Mouse (Mus musculus) intestine, embryonic 14.5 days (tissue): ENCODE results near the gene Mcpt8. TPM values are rescaled to one million over a fixed set of nuclear protein-coding genes. Genes with fewer than 3 reads are reported as not detected.
"Not testable (repeated sequence)": the region's sequence is repeated elsewhere in the genome, so short reads cannot be mapped to it uniquely, and the experiment has no call there.

Experiments
- ATAC-seq: fragments of 200-750 bp; cut with Nextera tagmentation; replicated peaks from 2 replicates; pipeline ENCODE4 v1.8.0; 2017; ENCODE audit warnings: low read depth, moderate number of reproducible peaks, moderate TSS enrichment, moderate library complexity; ENCODE audit not compliant: low FRiP score, low TSS enrichment
- DNase-seq: peaks from one replicate; pipeline ENCODE4 v3.0.0-alpha.2; 2018; ENCODE audit warnings: low spot score
- H3K27ac ChIP-seq: fragments of 300-500 bp; sonication (generic); 2 replicates; pipeline ENCODE4 v1.5.1; 2014; ENCODE audit warnings: low read depth, mild to moderate bottlenecking, control low read depth
- H3K27me3 ChIP-seq: fragments of 300-500 bp; sonication (generic); replicated peaks from 2 replicates; pipeline ENCODE4 v1.6.1; 2014; ENCODE audit warnings: low read length, control low read depth; ENCODE audit not compliant: control insufficient read depth, insufficient read depth
- H3K36me3 ChIP-seq: fragments of 300-500 bp; sonication (generic); 2 replicates; pipeline ENCODE4 v1.6.1; 2014; ENCODE audit warnings: low read length, control low read depth; ENCODE audit not compliant: control insufficient read depth, insufficient read depth
- H3K4me1 ChIP-seq: fragments of 300-500 bp; sonication (generic); replicated peaks from 2 replicates; pipeline ENCODE4 v1.6.1; 2014; ENCODE audit warnings: low read length, control low read depth, mixed read lengths; ENCODE audit not compliant: control insufficient read depth, insufficient read depth
- H3K4me2 ChIP-seq: fragments of 300-500 bp; sonication (generic); 2 replicates; pipeline ENCODE4 v1.6.1; 2014; ENCODE audit warnings: low read length
- H3K4me3 ChIP-seq: fragments of 300-500 bp; sonication (generic); 2 replicates; pipeline ENCODE4 v1.5.1; 2014; ENCODE audit warnings: low read depth, low read length, control low read depth, mixed read lengths
- H3K9ac ChIP-seq: fragments of 300-500 bp; sonication (generic); 2 replicates; pipeline ENCODE4 v1.6.1; 2014; ENCODE audit warnings: mild to moderate bottlenecking, low read length
- H3K9me3 ChIP-seq: fragments of 300-500 bp; sonication (generic); 2 replicates; pipeline ENCODE4 v1.6.1; 2016; ENCODE audit warnings: low read length, control low read depth; ENCODE audit not compliant: control insufficient read depth
- WGBS: fragments of 180-500 bp; shearing (Covaris S2); extraction: QIAGEN DNeasy Blood & Tissue Kit; methylation state at CpG from one replicate; pipeline ENCODE4 v1.1.7; 2014; 5-methylcytosine and 5-hydroxymethylcytosine counted together
- microRNA-seq: library from miRNA; unstranded; fragments of <30 nt; microRNA quantifications from one replicate; pipeline ENCODE4, GENCODE M21; 2016
- polyA plus RNA-seq: library from polyadenylated mRNA; unstranded; fragments of >200 nt; fragmentation: Nextera tagmentation; extraction: Ambion mirVana; gene quantifications from 2 replicates; pipeline ENCODE4 v1.2.1, GENCODE M21; 2014

Mcpt8 gene
- polyA plus RNA-seq, 1 experiment from 2014 or later, result 1.8 TPM

DNA sequence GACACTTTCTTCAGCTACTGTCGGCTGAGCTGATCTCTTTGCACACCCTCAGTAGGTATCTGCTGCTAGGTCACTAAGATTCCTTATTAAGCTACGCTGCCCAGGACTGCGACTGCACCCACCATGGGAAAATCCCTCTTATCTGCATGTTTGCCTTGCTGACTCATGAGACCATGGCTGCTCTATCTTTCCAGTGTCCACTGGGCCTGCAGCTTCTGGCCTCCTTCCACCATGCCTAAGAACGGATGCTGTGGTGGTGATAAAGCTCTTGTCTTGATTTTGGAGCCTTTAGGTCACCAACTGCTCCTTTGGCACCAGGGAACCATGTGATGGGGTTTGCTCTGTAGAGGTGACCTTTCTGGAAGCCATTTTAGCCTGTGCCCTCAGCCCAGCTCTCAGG, 27.4 kb downstream of the Mcpt8 start:
- ATAC-seq, result no peak
- Histone ChIP-seq H3K9ac (no peak overlapping the region), H3K27me3 (no peaks in the 10 kb centered on the region), H3K9me3 (no peaks in the 10 kb centered on the region), H3K4me1 (no peaks in the 10 kb centered on the region), H3K36me3 (no peaks in the 10 kb centered on the region), H3K4me2 (no peak overlapping the region), H3K27ac (no peak overlapping the region), H3K4me3 (no peak overlapping the region)
- 70% methylated on average over 4 of the region's 4 CpGs for WGBS
- DNase-seq, result no peak

DNA sequence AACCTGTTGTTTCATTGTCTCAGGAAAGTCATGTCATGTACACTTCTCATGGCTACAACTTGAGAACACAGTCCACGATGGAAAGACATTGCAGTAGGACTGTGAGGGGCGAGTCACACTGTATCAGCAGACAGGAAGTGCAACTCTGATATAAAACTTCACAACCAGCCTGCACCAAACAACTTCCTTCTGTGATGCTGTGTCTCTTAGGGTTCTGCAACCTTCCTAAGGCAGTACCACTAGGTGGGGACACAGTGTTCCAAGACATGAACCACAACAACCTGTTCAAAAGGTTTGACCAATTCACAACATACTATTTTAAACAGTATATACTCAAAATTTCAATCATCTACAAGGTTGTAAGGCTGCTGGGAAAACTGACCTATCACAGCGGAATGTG, 29.7 kb downstream of the Mcpt8 start:
- Histone ChIP-seq H3K9ac (no peak overlapping the region), H3K4me2 (no peak overlapping the region), H3K36me3 (no peaks in the 10 kb centered on the region), H3K9me3 (no peaks in the 10 kb centered on the region), H3K27me3 (no peaks in the 10 kb centered on the region), H3K4me3 (no peak overlapping the region), H3K27ac (no peak overlapping the region), H3K4me1 (no peaks in the 10 kb centered on the region)
- no peak for ATAC-seq
- no peak for DNase-seq
- WGBS, result 78% methylated on average over 3 of the region's 3 CpGs

DNA sequence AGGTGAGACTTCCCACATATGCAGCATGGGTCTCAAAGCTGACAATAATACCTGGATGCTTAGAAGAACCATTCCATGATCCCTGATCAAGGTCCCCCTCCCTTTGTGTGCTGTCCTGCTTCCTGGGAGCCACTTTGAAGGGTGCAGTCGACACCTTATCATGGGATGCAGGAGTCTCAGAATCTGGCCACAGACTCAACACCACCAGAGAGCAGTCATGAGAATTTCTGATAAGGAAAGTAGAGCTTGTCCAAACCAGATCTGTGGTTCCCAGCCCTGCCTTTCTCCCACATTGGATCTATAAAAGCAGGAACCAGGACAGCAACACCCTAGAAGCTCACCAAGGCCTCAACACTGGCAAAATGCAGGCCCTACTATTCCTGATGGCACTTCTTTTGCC, 43.3 kb downstream of the Mcpt8 start, which contains the start of gene Mcpt2:
Gene Mcpt2 (plus strand): TSS at position 250 of the 400 bp plus-strand sequence.
- not testable (repeated sequence) for H3K36me3 ChIP-seq, ATAC-seq, DNase-seq, H3K9ac ChIP-seq, H3K4me2 ChIP-seq, H3K27me3 ChIP-seq, H3K9me3 ChIP-seq, H3K27ac ChIP-seq, H3K4me1 ChIP-seq, H3K4me3 ChIP-seq
- WGBS, result 57% methylated on average over 1 of the region's 1 CpGs

DNA sequence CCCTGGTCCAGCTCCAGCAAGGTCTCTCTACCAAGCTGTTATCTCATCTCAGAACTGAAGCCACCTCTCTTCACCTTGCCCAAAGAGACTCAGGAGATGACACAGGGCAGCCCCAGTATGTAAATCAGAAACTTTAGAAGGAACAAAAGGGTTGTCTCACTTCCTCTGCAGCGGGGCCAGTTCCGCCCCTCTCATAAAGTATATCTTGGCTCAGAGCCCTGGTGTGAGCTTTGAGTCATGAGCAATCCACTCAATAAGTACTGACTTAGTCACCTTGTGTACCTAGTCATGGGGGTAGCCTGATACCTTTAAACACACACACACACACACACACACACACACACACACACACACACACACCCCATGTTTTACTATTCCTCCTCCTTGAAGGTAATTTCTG, 50.6 kb downstream of the Mcpt8 start:
- Histone ChIP-seq H3K9ac (no peak overlapping the region), H3K27ac (no peak overlapping the region), H3K4me3 (no peak overlapping the region), H3K9me3 (no peaks in the 10 kb centered on the region), H3K4me1 (no peaks in the 10 kb centered on the region), H3K36me3 (no peaks in the 10 kb centered on the region), H3K27me3 (no peaks in the 10 kb centered on the region), H3K4me2 (no peak overlapping the region)
- ATAC-seq, result no peak
- DNase-seq, result no peak
- WGBS, result 57% methylated on average over 2 of the region's 2 CpGs

Small RNA genes lying within 50 kb of the gene (microRNA-seq; reads per million reads assigned to microRNA genes)
- gene Mir6949, result not detected

Other genes starting within 250 kb of the Mcpt8 start
- gene Nynrin, start 231.3 kb downstream of the Mcpt8 start, polyA plus RNA-seq, result 15.9 and 18.6 TPM in 2 replicates
- gene Cbln3, start 200.9 kb downstream of the Mcpt8 start, polyA plus RNA-seq, result 0.18 and 0.23 TPM in 2 replicates
- 10.4 and 11.2 TPM in 2 replicates for gene Khnyn, start 200.3 kb downstream of the Mcpt8 start, polyA plus RNA-seq
- 66.2 and 70.4 TPM in 2 replicates for gene Sdr39u1, start 185.0 kb downstream of the Mcpt8 start, polyA plus RNA-seq
- gene Cma1, start 140.6 kb downstream of the Mcpt8 start, polyA plus RNA-seq, result 0.95 and 1.1 TPM in 2 replicates
- not detected in 2 replicates for gene Cma2, start 134.3 kb downstream of the Mcpt8 start, polyA plus RNA-seq
- 0.24 TPM in 2 replicates for gene Mcpt1, start 67.3 kb downstream of the Mcpt8 start, polyA plus RNA-seq
- gene Mcpt9, start 54.8 kb downstream of the Mcpt8 start, polyA plus RNA-seq, result not detected in 2 replicates
- 0.17 and 0.18 TPM in 2 replicates for gene Mcpt2, start 43.2 kb downstream of the Mcpt8 start, polyA plus RNA-seq
- gene Mcpt4, start 23.0 kb downstream of the Mcpt8 start, polyA plus RNA-seq, result 0.22 TPM in 1 of 2 replicates, not detected in the other
- gene Ctsg, start 17.3 kb upstream of the Mcpt8 start, polyA plus RNA-seq, result not detected in 2 replicates
- gene Gzme, start 35.4 kb upstream of the Mcpt8 start, polyA plus RNA-seq, result not detected in 2 replicates
- not detected in 2 replicates for gene Gzmd, start 47.3 kb upstream of the Mcpt8 start, polyA plus RNA-seq
- gene Gzmg, start 74.3 kb upstream of the Mcpt8 start, polyA plus RNA-seq, result not detected in 2 replicates
- not detected in 2 replicates for gene Gzmn, start 89.3 kb upstream of the Mcpt8 start, polyA plus RNA-seq
- not detected in 2 replicates for gene Gzmf, start 126.1 kb upstream of the Mcpt8 start, polyA plus RNA-seq
- not detected in 2 replicates for gene Gzmc, start 149.4 kb upstream of the Mcpt8 start, polyA plus RNA-seq
- 1.6 and 1.7 TPM in 2 replicates for gene Gzmb, start 177.0 kb upstream of the Mcpt8 start, polyA plus RNA-seq